Mouse (Mus musculus) testis, postnatal 14 days (tissue): ENCODE results near the gene Prex1.

Source experiments
- DNase-seq: peaks from one replicate; pipeline ENCODE4 v3.0.0; 2021; ENCODE audit warnings: low spot score

The Prex1 gene

GRCm38 (mm10) chr2:166720416-166720815 lies 6.8 kb upstream of the Prex1 start:
- DNase-seq = no peak

- no peak for DNase-seq
These were observed 6.3 kb upstream of the Prex1 start for GRCm38 (mm10) chr2:166719930-166720305.

GRCm38 (mm10) chr2:166719301-166719929 lies 5.8 kb upstream of the Prex1 start:
- no peak for DNase-seq

GRCm38 (mm10) chr2:166716067-166716466 lies 2.4 kb upstream of the Prex1 start:
- no peak for DNase-seq

GRCm38 (mm10) chr2:166714427-166714699 lies 731 bp upstream of the Prex1 start:
- no peak for DNase-seq

- peak; percentile 67 for DNase-seq
These were observed 587 bp downstream of the Prex1 start for GRCm38 (mm10) chr2:166712801-166713689.

- DNase-seq = no peak
These were observed 1.3 kb downstream of the Prex1 start for GRCm38 (mm10) chr2:166712310-166712709.

- DNase-seq = no peak
These were observed 1.9 kb downstream of the Prex1 start for GRCm38 (mm10) chr2:166711681-166712132.

GRCm38 (mm10) chr2:166709883-166710282 lies 3.7 kb downstream of the Prex1 start:
- DNase-seq = no peak

GRCm38 (mm10) chr2:166708304-166708703 lies 5.3 kb downstream of the Prex1 start:
- DNase-seq = no peak

- DNase-seq = no peak
These were observed 7.1 kb downstream of the Prex1 start for GRCm38 (mm10) chr2:166706526-166706925.

- DNase-seq = no peak
These were observed 10.1 kb downstream of the Prex1 start for GRCm38 (mm10) chr2:166703491-166703890.

- DNase-seq = no peak
These were observed 11.6 kb downstream of the Prex1 start for GRCm38 (mm10) chr2:166702113-166702445.

GRCm38 (mm10) chr2:166701248-166702112 lies 12.2 kb downstream of the Prex1 start:
- DNase-seq = no peak

GRCm38 (mm10) chr2:166700732-166701131 lies 12.9 kb downstream of the Prex1 start:
- no peak for DNase-seq

- no peak for DNase-seq
These were observed 13.5 kb downstream of the Prex1 start for GRCm38 (mm10) chr2:166700116-166700515.

- DNase-seq = no peak
These were observed 14.1 kb downstream of the Prex1 start for GRCm38 (mm10) chr2:166699552-166699951.

- no peak for DNase-seq
These were observed 19.0 kb downstream of the Prex1 start for GRCm38 (mm10) chr2:166694616-166695015.

GRCm38 (mm10) chr2:166693394-166693793 lies 20.2 kb downstream of the Prex1 start:
- no peak for DNase-seq

GRCm38 (mm10) chr2:166691602-166692509 lies 21.8 kb downstream of the Prex1 start:
- no peak for DNase-seq

- no peak for DNase-seq
These were observed 26.7 kb downstream of the Prex1 start for GRCm38 (mm10) chr2:166686917-166687316.

GRCm38 (mm10) chr2:166685824-166686223 lies 27.8 kb downstream of the Prex1 start:
- no peak for DNase-seq
